Mouse (Mus musculus) midbrain, embryonic 16.5 days (tissue): ENCODE measurements at regions not wholly inside any gene's neighbourhood (a gene's known extent, or its start where the extent isn't known, plus 50 kb on each side); places are given as distances from the start of the nearest gene placed in this dataset.

Experiments used
- ATAC-seq: fragments of 200-750 bp; cut with Nextera tagmentation; 2 replicates; pipeline ENCODE4 v1.8.0; 2017; ENCODE audit warnings: moderate TSS enrichment
- H3K27ac ChIP-seq: fragments of 300-500 bp; sonication (generic); 2 replicates; pipeline ENCODE4 v1.5.1; 2014; ENCODE audit warnings: mild to moderate bottlenecking, low read length, mixed read lengths
- H3K27me3 ChIP-seq: fragments of 300-500 bp; sonication (generic); 2 replicates; pipeline ENCODE4 v1.6.1; 2014; ENCODE audit warnings: low read depth, low read length, mixed read lengths; ENCODE audit not compliant: control insufficient read depth, insufficient read depth
- H3K36me3 ChIP-seq: fragments of 300-500 bp; sonication (generic); 2 replicates; pipeline ENCODE4 v1.6.1; 2014; ENCODE audit warnings: mild to moderate bottlenecking, low read length, moderate library complexity, mixed read lengths; ENCODE audit not compliant: control insufficient read depth, insufficient read depth
- H3K4me1 ChIP-seq: fragments of 300-500 bp; sonication (generic); 2 replicates; pipeline ENCODE4 v1.6.1; 2014; ENCODE audit warnings: mild to moderate bottlenecking, low read length, mixed read lengths; ENCODE audit not compliant: control insufficient read depth, insufficient read depth
- H3K4me2 ChIP-seq: fragments of 300-500 bp; sonication (generic); 2 replicates; pipeline ENCODE4 v1.6.1; 2014; ENCODE audit warnings: mild to moderate bottlenecking, low read length, mixed read lengths
- H3K4me3 ChIP-seq: fragments of 300-500 bp; sonication (generic); 2 replicates; pipeline ENCODE4 v1.5.1; 2014; ENCODE audit warnings: low read depth, mild to moderate bottlenecking, low read length, moderate library complexity, mixed read lengths
- H3K9ac ChIP-seq: fragments of 300-500 bp; sonication (generic); 2 replicates; pipeline ENCODE4 v1.6.1; 2014; ENCODE audit warnings: low read depth, low read length, mixed read lengths
- H3K9me3 ChIP-seq: fragments of 300-500 bp; sonication (generic); replicated peaks from 2 replicates; pipeline ENCODE4 v1.6.1; 2014; ENCODE audit warnings: mild to moderate bottlenecking, low read length, mixed read lengths; ENCODE audit not compliant: control insufficient read depth, poor library complexity, severe bottlenecking
- WGBS: fragments of 180-500 bp; shearing (Covaris S2); extraction: QIAGEN DNeasy Blood & Tissue Kit; methylation state at CpG from one replicate; pipeline ENCODE4 v1.1.7; 2014; 5-methylcytosine and 5-hydroxymethylcytosine counted together

DNA sequence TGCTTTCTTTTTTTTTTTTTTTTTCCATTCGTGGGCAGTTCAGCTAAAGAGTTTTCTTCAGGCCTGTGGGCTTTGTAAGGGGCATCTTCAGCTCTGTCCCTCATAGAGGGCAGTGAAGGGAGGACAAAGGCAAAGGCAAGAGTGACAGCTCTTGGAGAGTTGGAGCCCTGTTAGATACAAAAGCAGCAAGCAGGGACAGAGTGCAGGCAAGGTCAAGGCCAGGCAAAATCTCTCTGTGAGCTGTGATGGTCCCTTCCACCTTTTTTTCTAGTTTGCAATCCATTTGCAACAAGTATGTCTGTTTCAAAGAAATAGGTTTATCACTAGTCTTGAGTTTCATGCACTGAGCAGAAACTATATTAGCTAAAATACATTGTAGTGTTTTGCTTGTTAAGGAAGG, 86.2 kb upstream of the P2ry1 start:
- H3K36me3 ChIP-seq, result no peaks in the 10 kb centered on the region

DNA sequence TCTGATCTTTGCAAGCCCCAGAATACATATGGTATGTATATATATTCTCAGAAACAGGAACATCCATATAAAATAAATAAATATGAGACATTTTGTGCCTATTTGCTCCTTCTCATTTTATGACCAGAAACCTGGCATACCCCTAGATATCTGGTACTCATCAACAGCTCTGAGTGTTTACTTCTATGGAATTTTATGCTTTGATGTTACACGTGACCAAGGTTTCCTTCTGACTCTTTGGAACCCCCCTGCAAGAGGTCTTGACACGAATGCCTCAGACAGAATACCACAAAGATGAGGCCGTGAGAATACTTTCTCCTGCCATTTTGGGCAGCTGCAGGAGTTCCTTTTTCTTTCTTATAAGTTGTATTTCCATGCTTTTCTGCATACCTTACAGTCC, 85.3 kb upstream of the P2ry1 start:
- no peaks in the 10 kb centered on the region; the same call in 1 of the 2 replicates for H3K4me1 ChIP-seq
- H3K9ac ChIP-seq, result no peak overlapping the region
- 57% methylated on average over 3 of the region's 3 CpGs for WGBS
- ATAC-seq, result no peak
- H3K9me3 ChIP-seq, result no peaks in the 10 kb centered on the region
- H3K4me3 ChIP-seq, result no peak overlapping the region
- H3K36me3 ChIP-seq, result no peaks in the 10 kb centered on the region
- H3K27me3 ChIP-seq, result no peaks in the 10 kb centered on the region
- no peak overlapping the region for H3K4me2 ChIP-seq
- H3K27ac ChIP-seq, result no peak overlapping the region

More for the DNA sequence above, 86.2 kb upstream of the P2ry1 start:
- H3K27me3 ChIP-seq, result no peaks in the 10 kb centered on the region
- H3K9me3 ChIP-seq, result no peaks in the 10 kb centered on the region
- H3K4me1 ChIP-seq, result no peaks in the 10 kb centered on the region; the same call in 1 of the 2 replicates
- no peak overlapping the region for H3K9ac ChIP-seq
- no peak overlapping the region for H3K4me2 ChIP-seq
- 17% methylated on average over 1 of the region's 1 CpGs for WGBS
- no peak overlapping the region for H3K27ac ChIP-seq
- ATAC-seq, result no peak
- no peak overlapping the region for H3K4me3 ChIP-seq

DNA sequence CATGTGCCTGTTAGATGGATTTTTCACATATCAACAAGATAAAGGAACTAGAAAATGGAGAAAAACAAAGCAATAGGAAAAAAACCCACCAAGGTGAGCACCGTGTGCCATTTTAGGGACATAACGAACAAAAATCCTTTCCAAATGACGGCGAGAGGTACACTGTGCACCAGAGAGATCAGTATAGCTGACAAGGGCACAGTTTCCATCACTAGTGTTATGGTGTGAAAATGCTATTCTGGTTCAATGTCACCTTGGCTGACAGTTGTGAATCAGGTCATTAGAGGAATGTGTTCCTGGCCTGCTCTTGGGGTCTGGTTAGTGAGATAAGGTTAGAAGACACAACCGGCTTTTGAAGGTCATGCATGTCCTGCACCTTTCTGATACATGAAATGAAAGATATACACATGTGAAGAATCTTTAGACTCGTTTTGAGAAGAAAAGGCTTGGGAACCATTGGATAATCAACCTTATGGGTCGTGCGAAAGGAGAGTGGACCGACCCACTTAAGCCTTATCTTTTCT, 76.5 kb upstream of the P2ry1 start:
- no peak overlapping the region for H3K4me2 ChIP-seq
- no peak overlapping the region for H3K9ac ChIP-seq
- no peaks in the 10 kb centered on the region for H3K36me3 ChIP-seq
- H3K27me3 ChIP-seq, result no peaks in the 10 kb centered on the region
- no peaks in the 10 kb centered on the region for H3K9me3 ChIP-seq
- ATAC-seq, result no peak
- no peaks in the 10 kb centered on the region for H3K4me1 ChIP-seq
- no peak overlapping the region for H3K27ac ChIP-seq
- 91% methylated on average over 9 of the region's 9 CpGs for WGBS
- H3K4me3 ChIP-seq, result no peak overlapping the region

DNA sequence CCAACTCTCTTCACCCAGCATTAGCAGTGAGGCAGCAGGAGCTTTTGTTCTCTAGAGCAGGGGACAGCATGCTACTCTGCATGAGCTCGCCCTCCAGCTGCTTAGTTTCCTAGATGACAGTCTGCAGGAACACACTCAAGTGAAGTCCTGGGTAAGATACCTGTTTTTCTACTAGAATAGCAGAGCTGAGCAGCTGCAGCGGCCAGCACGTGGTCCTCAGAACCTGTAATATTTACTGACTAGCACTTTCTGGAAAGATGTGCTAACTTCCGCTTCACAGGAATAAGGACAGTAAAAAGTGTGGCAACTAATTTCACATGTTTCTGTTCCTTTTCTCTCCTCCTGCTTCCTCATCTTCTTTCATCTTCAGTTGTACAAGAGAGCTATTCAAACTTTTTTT, 73.7 kb upstream of the P2ry1 start:
- no peak overlapping the region for H3K27ac ChIP-seq
- no peak for ATAC-seq

DNA sequence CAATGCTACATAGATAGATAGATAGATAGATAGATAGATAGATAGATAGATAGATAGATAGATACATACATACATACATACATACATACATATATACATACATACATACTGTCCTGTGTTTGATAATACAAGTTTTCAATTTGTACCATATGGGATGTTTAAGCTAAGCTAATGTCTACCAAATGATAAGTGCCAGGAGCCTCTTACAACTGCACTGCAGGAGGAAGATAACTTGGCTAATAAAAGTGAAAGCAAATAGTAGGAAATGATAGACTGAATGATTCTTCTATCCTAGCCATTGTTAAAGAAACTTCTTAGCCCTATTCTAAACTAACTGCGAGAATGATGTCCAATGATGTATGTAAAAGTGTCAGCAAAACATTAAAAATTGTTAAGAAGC, 68.1 kb upstream of the P2ry1 start:
- H3K4me1 ChIP-seq, result no peaks in the 10 kb centered on the region
- no peak overlapping the region for H3K9ac ChIP-seq
- H3K9me3 ChIP-seq, result no peaks in the 10 kb centered on the region
- no peak overlapping the region for H3K27ac ChIP-seq
- H3K36me3 ChIP-seq, result no peaks in the 10 kb centered on the region
- WGBS, result 80% methylated on average over 1 of the region's 1 CpGs
- H3K4me2 ChIP-seq, result no peak overlapping the region
- ATAC-seq, result no peak
- no peak overlapping the region for H3K4me3 ChIP-seq
- no peaks in the 10 kb centered on the region for H3K27me3 ChIP-seq

More for the DNA sequence above, 73.7 kb upstream of the P2ry1 start:
- H3K9ac ChIP-seq, result no peak overlapping the region
- 25% methylated on average over 4 of the region's 4 CpGs for WGBS
- no peaks in the 10 kb centered on the region for H3K36me3 ChIP-seq
- H3K4me2 ChIP-seq, result no peak overlapping the region
- no peaks in the 10 kb centered on the region for H3K27me3 ChIP-seq
- no peaks in the 10 kb centered on the region for H3K4me1 ChIP-seq
- no peaks in the 10 kb centered on the region for H3K9me3 ChIP-seq
- no peak overlapping the region for H3K4me3 ChIP-seq

DNA sequence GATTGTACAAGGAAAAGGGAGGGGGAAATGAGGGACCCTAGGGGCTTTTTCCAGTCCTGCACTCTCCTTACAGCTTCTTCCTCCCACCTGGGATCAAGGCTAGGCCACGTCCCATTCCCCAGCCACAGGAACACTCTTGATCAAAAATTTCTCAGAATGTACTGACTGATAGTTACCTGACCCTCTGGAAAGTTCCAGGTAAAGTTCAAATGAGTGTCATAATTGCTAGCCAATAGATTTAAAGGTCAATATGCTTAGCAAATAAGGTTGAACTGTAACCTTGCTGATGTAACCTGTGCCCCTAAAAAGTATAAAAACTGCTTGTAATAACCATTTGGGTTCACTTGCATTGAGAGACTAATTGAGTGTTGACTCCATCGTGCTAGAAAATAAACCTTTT, 61.1 kb upstream of the P2ry1 start:
- Histone ChIP-seq H3K4me1 (no peaks in the 10 kb centered on the region), H3K4me2 (no peak overlapping the region), H3K27ac (no peak overlapping the region), H3K36me3 (no peaks in the 10 kb centered on the region), H3K27me3 (no peaks in the 10 kb centered on the region), H3K9ac (no peak overlapping the region), H3K4me3 (no peak overlapping the region), H3K9me3 (no peaks in the 10 kb centered on the region)
- WGBS, result 90% methylated on average over 2 of the region's 2 CpGs
- ATAC-seq, result no peak

DNA sequence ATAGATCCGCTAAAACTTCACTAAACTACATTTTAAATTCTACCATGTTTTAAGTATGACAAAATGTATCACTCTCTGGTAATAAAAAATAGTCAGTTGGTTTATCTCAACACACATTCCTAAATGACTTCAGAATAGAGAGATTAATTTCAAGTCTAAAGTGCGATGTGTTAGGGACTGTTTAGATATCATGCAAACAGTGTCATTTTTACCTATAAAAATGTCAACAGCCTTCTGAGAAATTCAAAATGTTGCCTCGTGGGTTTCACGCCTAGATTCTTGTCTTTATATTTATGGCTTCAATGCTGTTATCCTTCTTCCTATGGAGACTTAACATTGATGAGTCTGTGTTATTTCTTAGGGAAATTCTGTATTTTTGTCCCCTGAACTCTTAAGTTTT, 53.7 kb upstream of the P2ry1 start:
- WGBS, result 94% methylated on average over 4 of the region's 4 CpGs
- ATAC-seq, result no peak
- Histone ChIP-seq H3K27me3 (no peaks in the 10 kb centered on the region), H3K4me3 (no peak overlapping the region), H3K9me3 (no peaks in the 10 kb centered on the region), H3K27ac (no peak overlapping the region), H3K36me3 (no peaks in the 10 kb centered on the region), H3K4me2 (no peak overlapping the region), H3K9ac (no peak overlapping the region), H3K4me1 (no peaks in the 10 kb centered on the region)
